27 mouse cellular contexts compared by ENCODE assay signal in genomic region chr11:115323354-115323753, GRCm38 (mm10). TPM values are rescaled to one million over a fixed set of nuclear protein-coding genes. Genes with fewer than 3 reads are reported as not detected.
A peak's percentile ranks its signal among the peaks of the same experiment; 100 is the strongest.
DNase-seq lines count a peak whose midpoint lies in the region; ATAC-seq and TF ChIP-seq lines count a peak whose summit lies in the region.
"Had no signal": no experiment of that assay in that cellular context is flagged by ENCODE, and none has a peak within 500 bp of the region (broad histone marks: within the 10 kb centered on the region; RNA-seq: fewer than 3 reads in every experiment).

No protein-coding gene starts in this region.

- TF ChIP-seq EP300 in ES-Bruce4 (IDR thresholded peaks at IDR 0.05; ENCODE audit: insufficient read depth, low read depth, low read length), result no peak

- H3K4me2 ChIP-seq in hindbrain, embryonic 13.5 days, result peak overlapping the region; percentile 32; the same call in 1 of the 2 replicates
- H3K4me2 ChIP-seq in hindbrain, embryonic 12.5 days (replicated peaks), result no peak overlapping the region
- H3K4me2 ChIP-seq: embryonic facial prominence, embryonic 13.5 days; liver, embryonic 15.5 days had no signal

- DNase-seq in G1E (ENCODE audit: low spot score), result no peak
- DNase-seq in limb, embryonic 10.5 days (ENCODE audit: low spot score), result no peak
- DNase-seq in retina, postnatal 1 day, result no peak
- no peak for DNase-seq in thymus, postnatal 10 days (ENCODE audit: low spot score in 2 of 2)
- no peak for DNase-seq in left cerebral cortex, postnatal 4 days
- DNase-seq: adrenal gland, postnatal 25 days; cerebellum, adult 2 months; heart, postnatal 4 days; thymus, postnatal 4 days had no signal

- peaks cover 41% of the 10 kb centered on the region for H3K4me1 ChIP-seq in hindbrain, embryonic 13.5 days (replicated peaks)
- peaks cover 24% of the 10 kb centered on the region for H3K4me1 ChIP-seq in hindbrain, embryonic 12.5 days
- H3K4me1 ChIP-seq in ES-Bruce4 (ENCODE audit: control insufficient read depth, insufficient read depth, low read length) (no peaks in the 10 kb centered on the region), G1E (ENCODE audit: insufficient read depth, low read depth, low read length) (peaks cover 4% of the 10 kb centered on the region; the same call in 1 of the 2 replicates)
- H3K4me1 ChIP-seq in limb, embryonic 10.5 days, result peaks cover 44% of the 10 kb centered on the region

- H3K9ac ChIP-seq in hindbrain, embryonic 13.5 days, result peak overlapping the region; percentile 35; the same call in 1 of the 2 replicates
- H3K9ac ChIP-seq in hindbrain, embryonic 12.5 days, result no peak overlapping the region
- no peak overlapping the region for H3K9ac ChIP-seq in ES-Bruce4 (ENCODE audit: low read depth, poor library complexity, severe bottlenecking)
- H3K9ac ChIP-seq: embryonic facial prominence, embryonic 13.5 days; liver, embryonic 15.5 days had no signal

- H3K36me3 ChIP-seq in hindbrain, embryonic 13.5 days, result no peaks in the 10 kb centered on the region
- H3K36me3 ChIP-seq in hindbrain, embryonic 12.5 days, result no peaks in the 10 kb centered on the region
- H3K36me3 ChIP-seq in ES-Bruce4 (ENCODE audit: control insufficient read depth, insufficient read depth, low read length, poor library complexity, severe bottlenecking) (no peaks in the 10 kb centered on the region), G1E (replicated peaks) (no peaks in the 10 kb centered on the region)
- H3K36me3 ChIP-seq in limb, embryonic 10.5 days, result no peaks in the 10 kb centered on the region
- H3K36me3 ChIP-seq: embryonic facial prominence, embryonic 13.5 days; liver, embryonic 15.5 days had no signal

- H3K4me3 ChIP-seq in hindbrain, embryonic 13.5 days, result no peak overlapping the region; the same call in 1 of the 2 replicates
- H3K4me3 ChIP-seq in hindbrain, embryonic 12.5 days, result no peak overlapping the region
- peak overlapping the region; percentile 45 for H3K4me3 ChIP-seq in ES-Bruce4 (ENCODE audit: low read depth, low read length)
- 0 out of 2 replicates have a peak overlapping the region, but pooled peaks have one; percentile 33 for H3K4me3 ChIP-seq in G1E (ENCODE audit: low read depth, low read length)
- H3K4me3 ChIP-seq in limb, embryonic 10.5 days, result peak overlapping the region; percentile 11; the same call in 1 of the 2 replicates
- H3K4me3 ChIP-seq: embryonic facial prominence, embryonic 13.5 days; left cerebral cortex, adult 2 months; liver, embryonic 15.5 days had no signal

- TF ChIP-seq CTCF in ES-Bruce4 (IDR thresholded peaks at IDR 0.05; ENCODE audit: low read depth, low read length) (no peak), G1E (IDR thresholded peaks at IDR 0.05; ENCODE audit: low read depth, low read length) (no peak)

- ATAC-seq in hindbrain, embryonic 13.5 days (ENCODE audit: low FRiP score), result no peak
- ATAC-seq in hindbrain, embryonic 12.5 days (ENCODE audit: low FRiP score), result no peak
- no peak for ATAC-seq in G1E (ENCODE audit: extremely low read depth, insufficient number of reproducible peaks, low FRiP score, poor library complexity, severe bottlenecking)
- ATAC-seq: activated CD4-positive, CD25-positive, alpha-beta regulatory T cell, adult 4 months; intestine, postnatal 0 days; lung, postnatal 0 days had no signal

- no peak for TF ChIP-seq POLR2A in ES-Bruce4 (IDR thresholded peaks at IDR 0.05; ENCODE audit: insufficient read depth, low read length)

- WGBS in hindbrain, embryonic 13.5 days, result 14% methylated on average over 32 of the region's 32 CpGs
- WGBS in hindbrain, embryonic 12.5 days, result 20% methylated on average over 32 of the region's 32 CpGs
- WGBS in limb, embryonic 10.5 days, result 12% methylated on average over 32 of the region's 32 CpGs

- no peak overlapping the region for H3K27ac ChIP-seq in hindbrain, embryonic 13.5 days
- H3K27ac ChIP-seq in hindbrain, embryonic 12.5 days, result no peak overlapping the region
- no peak overlapping the region for H3K27ac ChIP-seq in ES-Bruce4 (ENCODE audit: insufficient read depth, low read length)
- no peak overlapping the region for H3K27ac ChIP-seq in limb, embryonic 10.5 days
- H3K27ac ChIP-seq: embryonic facial prominence, embryonic 13.5 days; kidney, postnatal 0 days; left cerebral cortex, adult 2 months; liver, embryonic 15.5 days; stomach, postnatal 0 days had no signal

- H3K9me3 ChIP-seq in hindbrain, embryonic 13.5 days, result no peaks in the 10 kb centered on the region
- H3K9me3 ChIP-seq in hindbrain, embryonic 12.5 days (replicated peaks), result no peaks in the 10 kb centered on the region
- H3K9me3 ChIP-seq in ES-Bruce4 (replicated peaks; ENCODE audit: control insufficient read depth, insufficient read depth, low read length, poor library complexity, severe bottlenecking) (no peaks in the 10 kb centered on the region), G1E (replicated peaks) (no peaks in the 10 kb centered on the region)
- no peaks in the 10 kb centered on the region for H3K9me3 ChIP-seq in limb, embryonic 10.5 days (replicated peaks)
- H3K9me3 ChIP-seq: embryonic facial prominence, embryonic 13.5 days; liver, embryonic 15.5 days had no signal

- intact Hi-C loops in left cerebral cortex, postnatal 4 days (cut with DNase I), result no loop called here

- peaks cover 90% of the 10 kb centered on the region for H3K27me3 ChIP-seq in hindbrain, embryonic 13.5 days
- peaks cover 76% of the 10 kb centered on the region for H3K27me3 ChIP-seq in hindbrain, embryonic 12.5 days
- no peaks in the 10 kb centered on the region for H3K27me3 ChIP-seq in ES-Bruce4 (ENCODE audit: control insufficient read depth, insufficient read depth, low read length, poor library complexity, severe bottlenecking)
- peaks cover 25% of the 10 kb centered on the region; the same call in 1 of the 2 replicates for H3K27me3 ChIP-seq in G1E (ENCODE audit: insufficient read depth, low read length)
- H3K27me3 ChIP-seq in limb, embryonic 10.5 days (ENCODE audit: low read depth, poor library complexity, severe bottlenecking), result peaks cover 93% of the 10 kb centered on the region

RNA-seq across cellular contexts. Expression of gene Ush1g, which starts 1.5 kb away (rescaled TPM):
- 0.06 and 0.14 TPM in 2 replicates for polyA plus RNA-seq in hindbrain, embryonic 13.5 days (2015; fragmentation: Nextera tagmentation; extraction: Ambion mirVana)
- not detected in 2 replicates for polyA plus RNA-seq in hindbrain, embryonic 12.5 days (2016; fragmentation: Nextera tagmentation; extraction: Ambion mirVana)
- polyA plus RNA-seq in ES-Bruce4 (2011; ENCODE audit: insufficient read depth, insufficient read length, low read depth, missing spikeins) (0.24 and 0.33 TPM in 2 replicates), G1E (2012) (not detected in 2 replicates)
- total RNA-seq in G1E (2014; fragmentation: Nextera tagmentation) (not detected in 2 replicates), G1E (2017) (0.05 and 0.06 TPM in 2 replicates)
- not detected in 2 replicates for polyA plus RNA-seq in limb, embryonic 10.5 days (2016; fragmentation: Nextera tagmentation; extraction: Ambion mirVana)
- under 1 TPM in 1 of 2 experiments, not detected in 1; 0.24 TPM for total RNA-seq in left cerebral cortex, postnatal 4 days (2021)
- total RNA-seq: common myeloid progenitor, adult 5-6 weeks; megakaryocyte-erythroid progenitor cell, adult 5-6 weeks had no signal
- polyA plus RNA-seq: activated CD4-positive, CD25-positive, alpha-beta regulatory T cell, adult 4 months; embryonic facial prominence, embryonic 13.5 days; gonadal fat pad, adult 2 months; kidney, postnatal 0 days; limb, embryonic 14.5 days; lung, postnatal 0 days; neural tube, embryonic 11.5 days had no signal

RNA-seq across cellular contexts. Expression of gene Otop3, which starts 11.2 kb away (rescaled TPM):
- polyA plus RNA-seq in hindbrain, embryonic 13.5 days (2015; fragmentation: Nextera tagmentation; extraction: Ambion mirVana), result 1.00 and 1.1 TPM in 2 replicates
- 0.13 and 0.17 TPM in 2 replicates for polyA plus RNA-seq in hindbrain, embryonic 12.5 days (2016; fragmentation: Nextera tagmentation; extraction: Ambion mirVana)
- polyA plus RNA-seq in ES-Bruce4 (2011; ENCODE audit: insufficient read depth, insufficient read length, low read depth, missing spikeins), result not detected in 2 replicates
- total RNA-seq in G1E (2014; fragmentation: Nextera tagmentation), result not detected in 2 replicates
- total RNA-seq in G1E (2017), result not detected in 2 replicates
- polyA plus RNA-seq in G1E (2012), result not detected in 2 replicates
- polyA plus RNA-seq in limb, embryonic 10.5 days (2016; fragmentation: Nextera tagmentation; extraction: Ambion mirVana), result not detected in 2 replicates
- under 1 TPM in 1 of 2 experiments, not detected in 1; 0.42 TPM for total RNA-seq in left cerebral cortex, postnatal 4 days (2021)
- total RNA-seq: adrenal gland, postnatal 25 days; common myeloid progenitor, adult 5-6 weeks; gastrocnemius, adult 18-20 months; heart, postnatal 4 days; left cerebral cortex, adult 2 months; megakaryocyte-erythroid progenitor cell, adult 5-6 weeks had no signal
- polyA plus RNA-seq: embryonic facial prominence, embryonic 13.5 days; gonadal fat pad, adult 2 months; heart, embryonic 14.5 days; kidney, postnatal 0 days; limb, embryonic 14.5 days; liver, embryonic 15.5 days; lung, postnatal 0 days had no signal

RNA-seq across cellular contexts. Expression of gene Otop2, which starts 16.4 kb away (rescaled TPM):
- polyA plus RNA-seq in hindbrain, embryonic 13.5 days (2015; fragmentation: Nextera tagmentation; extraction: Ambion mirVana), result not detected in 2 replicates
- not detected in 2 replicates for polyA plus RNA-seq in hindbrain, embryonic 12.5 days (2016; fragmentation: Nextera tagmentation; extraction: Ambion mirVana)
- polyA plus RNA-seq in ES-Bruce4 (2011; ENCODE audit: insufficient read depth, insufficient read length, low read depth, missing spikeins) (not detected in 2 replicates), G1E (2012) (not detected in 2 replicates)
- total RNA-seq in G1E (2014; fragmentation: Nextera tagmentation) (not detected in 2 replicates), G1E (2017) (not detected in 2 replicates)
- polyA plus RNA-seq in limb, embryonic 10.5 days (2016; fragmentation: Nextera tagmentation; extraction: Ambion mirVana), result not detected in 2 replicates
- total RNA-seq in left cerebral cortex, postnatal 4 days (2021), result not detected
- total RNA-seq: adrenal gland, postnatal 25 days; common myeloid progenitor, adult 5-6 weeks; gastrocnemius, adult 18-20 months; heart, postnatal 4 days; megakaryocyte-erythroid progenitor cell, adult 5-6 weeks had no signal
- polyA plus RNA-seq: activated CD4-positive, CD25-positive, alpha-beta regulatory T cell, adult 4 months; gonadal fat pad, adult 2 months; heart, embryonic 14.5 days; kidney, postnatal 0 days; liver, embryonic 15.5 days; lung, postnatal 0 days; neural tube, embryonic 11.5 days had no signal

RNA-seq across cellular contexts. Expression of gene Fads6, which starts 25.9 kb away (rescaled TPM):
- 0.73 and 0.79 TPM in 2 replicates for polyA plus RNA-seq in hindbrain, embryonic 13.5 days (2015; fragmentation: Nextera tagmentation; extraction: Ambion mirVana)
- 0.13 and 0.25 TPM in 2 replicates for polyA plus RNA-seq in hindbrain, embryonic 12.5 days (2016; fragmentation: Nextera tagmentation; extraction: Ambion mirVana)
- polyA plus RNA-seq in ES-Bruce4 (2011; ENCODE audit: insufficient read depth, insufficient read length, low read depth, missing spikeins) (6.7 and 7.1 TPM in 2 replicates), G1E (2012) (not detected in 2 replicates)
- total RNA-seq in G1E (2014; fragmentation: Nextera tagmentation) (not detected in 2 replicates), G1E (2017) (0.06 and 0.38 TPM in 2 replicates)
- 0.06 and 0.13 TPM in 2 replicates for polyA plus RNA-seq in limb, embryonic 10.5 days (2016; fragmentation: Nextera tagmentation; extraction: Ambion mirVana)
- 1 to 10 TPM; 2.9 to 4.1 TPM for total RNA-seq in left cerebral cortex, postnatal 4 days (2021)
- total RNA-seq: megakaryocyte-erythroid progenitor cell, adult 5-6 weeks had no signal

RNA-seq across cellular contexts. Expression of gene Hid1, which starts 44.2 kb away (rescaled TPM):
- polyA plus RNA-seq in hindbrain, embryonic 13.5 days (2015; fragmentation: Nextera tagmentation; extraction: Ambion mirVana), result 41.8 and 42.9 TPM in 2 replicates
- 26.5 and 28.0 TPM in 2 replicates for polyA plus RNA-seq in hindbrain, embryonic 12.5 days (2016; fragmentation: Nextera tagmentation; extraction: Ambion mirVana)
- polyA plus RNA-seq in ES-Bruce4 (2011; ENCODE audit: insufficient read depth, insufficient read length, low read depth, missing spikeins) (2.5 and 3.2 TPM in 2 replicates), G1E (2012) (0.01 TPM in 1 of 2 replicates, not detected in the other)
- total RNA-seq in G1E (2014; fragmentation: Nextera tagmentation) (not detected in 2 replicates), G1E (2017) (not detected in 2 replicates)
- polyA plus RNA-seq in limb, embryonic 10.5 days (2016; fragmentation: Nextera tagmentation; extraction: Ambion mirVana), result 2.8 and 2.9 TPM in 2 replicates
- 10 to 100 TPM; 72.7 to 80.6 TPM for total RNA-seq in left cerebral cortex, postnatal 4 days (2021)
- total RNA-seq: megakaryocyte-erythroid progenitor cell, adult 5-6 weeks had no signal

Comparison
In these comparisons a context has a peak if more than half of its experiments do, and no peak if none do; other contexts are left out.
1. H3K4me3 ChIP-seq: peak in ES-Bruce4 (single experiment), G1E (single experiment) and limb, embryonic 10.5 days (single experiment); none in hindbrain, embryonic 13.5 days (single experiment) and hindbrain, embryonic 12.5 days (single experiment).